Mouse (Mus musculus): Measurements from ENCODE around the gene Dgcr2. TPM values are rescaled to one million over a fixed set of nuclear protein-coding genes. Genes with fewer than 3 reads are reported as not detected.

Dgcr2 gene
- total and polyA plus RNA-seq, 2 experiments, result 31.6 to 82.2 TPM

DNA sequence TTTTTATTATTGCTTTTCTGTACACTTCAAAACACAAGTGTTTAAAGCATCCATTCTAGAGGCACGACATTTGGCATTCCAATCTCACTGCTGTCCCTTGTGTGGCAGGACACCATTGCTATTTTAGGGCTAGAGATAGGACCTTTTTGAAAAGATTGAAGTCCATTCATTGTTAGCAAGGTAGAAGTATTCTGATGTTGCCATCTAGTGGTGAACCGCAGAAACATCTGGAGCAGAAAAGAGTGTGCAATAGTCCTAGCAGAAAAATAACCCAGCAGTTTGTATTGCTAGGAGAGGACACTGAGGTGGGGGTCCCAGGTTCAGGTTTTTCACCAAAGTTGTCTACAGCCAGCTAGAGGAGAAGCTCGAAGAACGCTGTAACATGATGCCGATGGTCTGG, 86.2 kb downstream of the Dgcr2 start:
- Histone ChIP-seq H3K9ac (ENCODE audit: low read depth, low read length) (no peak overlapping the region), H3K4me3 (ENCODE audit: insufficient read depth, low read depth, low read length) (no peak overlapping the region), H3K79me2 (ENCODE audit: control insufficient read depth, insufficient read depth, low read length) (no peaks in the 10 kb centered on the region), H3K27ac (replicated peaks; ENCODE audit: insufficient read depth, low read depth, low read length) (no peak overlapping the region), H3K4me1 (ENCODE audit: control insufficient read depth, insufficient read depth, low read length) (peaks cover 7% of the 10 kb centered on the region; the same call in 1 of the 2 replicates), H3K36me3 (ENCODE audit: control insufficient read depth, insufficient read depth, low read length) (no peaks in the 10 kb centered on the region), H3K27me3 (ENCODE audit: control insufficient read depth, insufficient read depth, low read length) (peaks cover 6% of the 10 kb centered on the region)
- DNase-seq (ENCODE audit: extremely low read depth, low read depth, low spot score), result peak; percentile 52
- WGBS, result 5% methylated on average over 5 of the region's 5 CpGs
- TF ChIP-seq POLR2A (IDR thresholded peaks at IDR 0.05; ENCODE audit: extremely low read depth, insufficient read depth, low read length) (no peak), CTCF (IDR thresholded peaks at IDR 0.05; ENCODE audit: low read depth, low read length) (peak; percentile 11; the same call in 1 of the 2 replicates)

DNA sequence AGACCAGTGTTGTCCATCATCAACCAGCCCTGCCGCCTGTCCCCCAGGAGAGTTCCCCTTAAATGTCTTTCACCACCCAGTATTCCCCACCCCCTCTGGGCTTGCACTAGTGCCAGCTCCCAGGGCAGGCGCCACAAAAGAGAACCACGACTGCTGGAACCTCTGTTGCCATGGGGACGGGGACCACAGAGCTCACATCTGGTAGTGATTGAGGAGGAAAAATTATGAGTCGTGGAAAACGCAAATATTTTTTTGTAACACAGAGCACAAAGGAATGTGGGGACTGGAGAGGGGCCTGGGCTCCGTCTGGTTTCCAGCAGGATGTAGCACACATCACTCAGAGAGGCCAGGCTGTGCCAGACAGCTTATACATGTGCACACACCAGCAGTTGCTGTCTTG, 88.7 kb downstream of the Dgcr2 start:
- no peak for DNase-seq (ENCODE audit: extremely low read depth, low read depth, low spot score)
- H3K36me3 ChIP-seq (ENCODE audit: control insufficient read depth, insufficient read depth, low read length), result no peaks in the 10 kb centered on the region
- H3K4me3 ChIP-seq (ENCODE audit: insufficient read depth, low read depth, low read length), result no peak overlapping the region
- no peak for TF ChIP-seq POLR2A (IDR thresholded peaks at IDR 0.05; ENCODE audit: extremely low read depth, insufficient read depth, low read length)
- TF ChIP-seq CTCF (IDR thresholded peaks at IDR 0.05; ENCODE audit: low read depth, low read length), result no peak
- peaks cover 26% of the 10 kb centered on the region for H3K27me3 ChIP-seq (ENCODE audit: control insufficient read depth, insufficient read depth, low read length)
- no peak overlapping the region for H3K9ac ChIP-seq (ENCODE audit: low read depth, low read length)
- H3K4me1 ChIP-seq (ENCODE audit: control insufficient read depth, insufficient read depth, low read length), result no peaks in the 10 kb centered on the region; the same call in 1 of the 2 replicates
- H3K27ac ChIP-seq (replicated peaks; ENCODE audit: insufficient read depth, low read depth, low read length), result no peak overlapping the region
- 69% methylated on average over 7 of the region's 7 CpGs for WGBS
- H3K79me2 ChIP-seq (ENCODE audit: control insufficient read depth, insufficient read depth, low read length), result no peaks in the 10 kb centered on the region

DNA sequence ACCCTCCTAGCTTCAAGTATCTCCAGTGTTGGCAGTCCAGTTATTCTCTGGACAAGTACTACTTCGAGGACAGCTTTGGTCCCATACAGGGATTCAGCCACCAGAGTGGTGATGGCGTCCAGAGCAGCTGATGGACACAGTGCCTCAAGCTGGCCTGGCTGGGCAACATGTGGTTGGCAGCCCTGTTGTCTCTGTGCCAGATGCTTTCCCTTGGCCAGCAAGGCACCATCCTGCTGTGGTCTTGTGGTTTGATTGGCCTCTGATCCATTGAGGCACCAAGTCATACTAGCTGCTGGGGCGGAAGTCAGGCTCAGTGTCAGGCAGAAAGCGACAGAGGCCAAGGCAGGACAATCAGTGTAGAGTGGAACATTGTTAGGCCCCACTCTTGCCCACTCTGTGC, 89.2 kb downstream of the Dgcr2 start:
- no peaks in the 10 kb centered on the region for H3K36me3 ChIP-seq (ENCODE audit: control insufficient read depth, insufficient read depth, low read length)
- H3K27ac ChIP-seq (replicated peaks; ENCODE audit: insufficient read depth, low read depth, low read length), result no peak overlapping the region
- peaks cover 30% of the 10 kb centered on the region for H3K27me3 ChIP-seq (ENCODE audit: control insufficient read depth, insufficient read depth, low read length)
- TF ChIP-seq CTCF (IDR thresholded peaks at IDR 0.05; ENCODE audit: low read depth, low read length) (no peak), POLR2A (IDR thresholded peaks at IDR 0.05; ENCODE audit: extremely low read depth, insufficient read depth, low read length) (no peak)
- DNase-seq (ENCODE audit: extremely low read depth, low read depth, low spot score), result no peak
- WGBS, result 85% methylated on average over 4 of the region's 4 CpGs
- no peak overlapping the region for H3K4me3 ChIP-seq (ENCODE audit: insufficient read depth, low read depth, low read length)
- H3K79me2 ChIP-seq (ENCODE audit: control insufficient read depth, insufficient read depth, low read length), result no peaks in the 10 kb centered on the region
- H3K4me1 ChIP-seq (ENCODE audit: control insufficient read depth, insufficient read depth, low read length), result peaks cover 4% of the 10 kb centered on the region; the same call in 1 of the 2 replicates
- H3K9ac ChIP-seq (ENCODE audit: low read depth, low read length), result no peak overlapping the region

DNA sequence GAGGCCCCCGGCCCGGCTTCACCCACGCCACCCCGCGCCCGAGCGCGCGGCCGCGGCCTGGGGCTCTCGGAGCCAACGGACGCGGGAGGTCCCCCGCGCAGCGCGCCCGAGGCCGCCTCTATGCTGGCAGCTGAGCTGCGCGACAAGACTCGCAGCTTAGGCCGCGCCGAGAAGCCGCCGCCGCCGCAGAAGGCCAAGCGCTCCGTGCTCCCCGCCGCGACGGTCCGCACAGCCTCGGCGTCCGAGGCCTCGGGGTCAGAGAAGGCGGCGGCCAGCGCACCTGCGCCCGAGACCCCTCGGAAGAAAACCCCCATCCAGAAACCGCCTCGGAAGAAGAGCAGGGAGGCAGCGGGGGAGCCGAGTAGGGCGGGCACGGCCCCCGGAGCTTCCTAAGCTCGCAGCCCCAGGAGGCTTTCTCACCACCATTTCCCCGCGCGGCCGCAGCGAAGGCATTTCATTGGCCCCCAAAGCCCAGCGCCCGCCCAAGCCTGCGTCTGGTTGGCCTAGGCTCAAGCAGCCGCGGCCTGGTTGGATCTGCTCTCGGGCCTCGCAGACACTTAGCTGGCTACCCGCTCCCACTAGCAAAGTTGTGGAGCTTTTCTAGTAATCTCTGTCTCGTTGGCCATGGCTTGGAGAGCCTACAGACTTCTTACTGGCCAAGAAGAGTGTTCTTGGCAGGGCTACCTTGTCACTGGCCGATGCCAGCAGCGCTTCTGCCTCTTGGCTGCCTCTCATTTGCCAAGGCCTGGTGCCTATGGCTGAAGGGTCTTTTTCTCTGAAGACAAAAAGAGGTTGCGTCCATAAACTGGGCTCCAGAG, 91.0 kb downstream of the Dgcr2 start:
- H3K4me3 ChIP-seq (ENCODE audit: insufficient read depth, low read depth, low read length), result peak overlapping the region; percentile 50; the same call in 1 of the 2 replicates
- 9% methylated on average over 72 of the region's 73 CpGs for WGBS
- H3K36me3 ChIP-seq (ENCODE audit: control insufficient read depth, insufficient read depth, low read length), result no peaks in the 10 kb centered on the region
- no peaks in the 10 kb centered on the region for H3K79me2 ChIP-seq (ENCODE audit: control insufficient read depth, insufficient read depth, low read length)
- no peak overlapping the region for H3K27ac ChIP-seq (replicated peaks; ENCODE audit: insufficient read depth, low read depth, low read length)
- H3K9ac ChIP-seq (ENCODE audit: low read depth, low read length), result peak overlapping the region; percentile 44
- DNase-seq (ENCODE audit: extremely low read depth, low read depth, low spot score), result peak; percentile 33
- H3K4me1 ChIP-seq (ENCODE audit: control insufficient read depth, insufficient read depth, low read length), result peaks cover 14% of the 10 kb centered on the region
- peaks cover 45% of the 10 kb centered on the region for H3K27me3 ChIP-seq (ENCODE audit: control insufficient read depth, insufficient read depth, low read length)
- TF ChIP-seq POLR2A (IDR thresholded peaks at IDR 0.05; ENCODE audit: extremely low read depth, insufficient read depth, low read length), result no peak

DNA sequence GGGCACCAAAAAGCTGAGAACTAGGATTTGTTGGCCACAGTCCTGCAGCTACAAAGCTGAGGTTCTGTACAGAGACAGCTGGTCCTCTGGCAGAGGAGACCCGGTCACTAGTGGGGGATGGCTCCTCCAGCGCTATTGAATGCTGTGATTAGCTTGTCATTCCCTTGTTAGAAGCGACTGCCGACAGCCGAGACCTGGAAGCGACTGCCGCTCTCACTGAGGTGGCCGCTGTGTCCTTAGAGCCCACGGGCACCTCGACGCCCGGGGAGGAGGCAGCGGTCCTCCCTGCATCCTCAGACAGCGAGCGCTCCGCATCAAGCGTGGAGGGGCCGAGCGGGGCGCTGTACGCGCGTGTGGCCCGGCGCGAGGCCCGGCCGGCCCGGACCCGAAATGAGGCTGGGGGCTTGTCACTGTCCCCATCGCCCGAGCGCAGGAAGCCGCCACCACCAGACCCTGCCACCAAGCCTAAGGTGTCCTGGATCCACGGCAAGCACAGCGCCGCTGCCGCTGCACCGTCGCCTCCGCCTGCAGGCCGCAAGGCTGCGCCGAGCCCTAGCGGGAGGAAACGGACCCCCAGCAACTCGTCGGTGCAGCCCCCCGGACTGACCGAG, 91.7 kb downstream of the Dgcr2 start:
- H3K4me1 ChIP-seq (ENCODE audit: control insufficient read depth, insufficient read depth, low read length), result peaks cover 14% of the 10 kb centered on the region
- no peaks in the 10 kb centered on the region for H3K79me2 ChIP-seq (ENCODE audit: control insufficient read depth, insufficient read depth, low read length)
- no peak overlapping the region for H3K27ac ChIP-seq (replicated peaks; ENCODE audit: insufficient read depth, low read depth, low read length)
- no peak for DNase-seq (ENCODE audit: extremely low read depth, low read depth, low spot score)
- peaks cover 45% of the 10 kb centered on the region for H3K27me3 ChIP-seq (ENCODE audit: control insufficient read depth, insufficient read depth, low read length)
- H3K36me3 ChIP-seq (ENCODE audit: control insufficient read depth, insufficient read depth, low read length), result no peaks in the 10 kb centered on the region
- H3K4me3 ChIP-seq (ENCODE audit: insufficient read depth, low read depth, low read length), result peak overlapping the region; percentile 50; the same call in 1 of the 2 replicates
- TF ChIP-seq CTCF (IDR thresholded peaks at IDR 0.05; ENCODE audit: low read depth, low read length) (no peak), POLR2A (IDR thresholded peaks at IDR 0.05; ENCODE audit: extremely low read depth, insufficient read depth, low read length) (no peak)
- H3K9ac ChIP-seq (ENCODE audit: low read depth, low read length), result peak overlapping the region; percentile 44
- 8% methylated on average over 47 of the region's 50 CpGs for WGBS

DNA sequence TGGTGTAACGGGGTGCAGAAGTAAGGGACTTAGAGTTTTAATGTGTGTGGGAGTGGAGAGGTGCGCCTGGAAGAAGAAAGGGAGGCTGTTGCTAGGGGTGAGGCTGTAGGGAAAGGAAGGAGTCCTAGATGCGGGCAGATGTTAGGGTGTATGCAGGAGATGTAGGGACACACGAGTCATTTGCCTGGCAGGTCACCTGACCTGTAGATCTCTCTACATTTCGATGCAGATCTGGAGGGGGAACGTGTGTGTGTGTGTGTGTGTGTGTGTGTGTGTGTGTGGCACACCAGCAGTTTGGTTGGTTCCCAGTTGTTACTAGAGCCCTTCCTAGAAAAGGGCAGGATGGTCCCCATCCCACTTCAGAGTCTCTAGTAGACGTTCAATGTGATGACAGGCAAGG, 93.4 kb downstream of the Dgcr2 start:
- Histone ChIP-seq H3K9ac (ENCODE audit: low read depth, low read length) (no peak overlapping the region), H3K4me1 (ENCODE audit: control insufficient read depth, insufficient read depth, low read length) (peaks cover 14% of the 10 kb centered on the region), H3K4me3 (ENCODE audit: insufficient read depth, low read depth, low read length) (no peak overlapping the region), H3K36me3 (ENCODE audit: control insufficient read depth, insufficient read depth, low read length) (no peaks in the 10 kb centered on the region), H3K79me2 (ENCODE audit: control insufficient read depth, insufficient read depth, low read length) (no peaks in the 10 kb centered on the region), H3K27me3 (ENCODE audit: control insufficient read depth, insufficient read depth, low read length) (peaks cover 45% of the 10 kb centered on the region), H3K27ac (replicated peaks; ENCODE audit: insufficient read depth, low read depth, low read length) (no peak overlapping the region)
- TF ChIP-seq POLR2A (IDR thresholded peaks at IDR 0.05; ENCODE audit: extremely low read depth, insufficient read depth, low read length) (no peak), CTCF (IDR thresholded peaks at IDR 0.05; ENCODE audit: low read depth, low read length) (no peak)
- WGBS, result 42% methylated on average over 7 of the region's 7 CpGs
- DNase-seq (ENCODE audit: extremely low read depth, low read depth, low spot score), result no peak
